Mouse (Mus musculus) ES-Bruce4 (cell line): Measurements from ENCODE around the gene Sez6l.

ENCODE experiments used
- CTCF ChIP-seq: IDR thresholded peaks from one replicate; pipeline ENCODE4 v1.8.1; 2011; ENCODE audit warnings: low read depth, low read length
- EP300 ChIP-seq: IDR thresholded peaks from 2 replicates; pipeline ENCODE4 v1.6.1; 2011; ENCODE audit warnings: low read depth, low read length; ENCODE audit not compliant: insufficient read depth

DNA sequence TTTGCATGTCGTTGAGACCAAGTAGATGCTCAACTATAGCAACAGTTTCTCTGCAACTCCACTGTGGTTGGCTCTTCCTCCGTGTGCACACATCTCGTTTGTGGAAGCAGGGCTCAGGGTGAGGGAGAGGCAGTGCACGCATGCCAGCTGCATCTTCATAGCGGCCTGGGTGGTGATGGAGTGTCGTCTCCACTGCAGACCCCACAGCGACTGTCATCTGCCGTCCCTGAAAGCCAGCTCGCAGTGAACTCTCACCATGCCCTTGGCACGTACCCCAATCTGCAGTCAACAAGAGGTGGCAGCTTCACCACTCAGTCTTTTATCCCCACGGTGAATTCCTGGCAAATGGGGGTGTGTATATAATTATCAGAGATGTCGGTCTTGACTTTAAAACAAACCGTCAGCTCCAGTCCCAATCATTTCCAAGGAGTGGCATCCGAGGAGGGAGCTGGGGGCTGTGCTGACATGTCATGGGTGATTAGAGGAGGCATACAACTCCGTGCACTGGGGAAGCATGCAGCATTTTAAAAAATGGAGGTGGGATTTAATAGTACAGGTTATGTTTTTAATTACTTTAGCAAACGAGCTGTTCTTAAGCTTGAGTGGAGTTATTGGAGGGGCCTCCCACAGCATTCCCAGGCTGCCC is 40.7 kb upstream of the Sez6l start:
- TF ChIP-seq CTCF (no peak), EP300 (no peak)
